ENCODE assay signal across 1 mouse cellular context in the genomic region with DNA sequence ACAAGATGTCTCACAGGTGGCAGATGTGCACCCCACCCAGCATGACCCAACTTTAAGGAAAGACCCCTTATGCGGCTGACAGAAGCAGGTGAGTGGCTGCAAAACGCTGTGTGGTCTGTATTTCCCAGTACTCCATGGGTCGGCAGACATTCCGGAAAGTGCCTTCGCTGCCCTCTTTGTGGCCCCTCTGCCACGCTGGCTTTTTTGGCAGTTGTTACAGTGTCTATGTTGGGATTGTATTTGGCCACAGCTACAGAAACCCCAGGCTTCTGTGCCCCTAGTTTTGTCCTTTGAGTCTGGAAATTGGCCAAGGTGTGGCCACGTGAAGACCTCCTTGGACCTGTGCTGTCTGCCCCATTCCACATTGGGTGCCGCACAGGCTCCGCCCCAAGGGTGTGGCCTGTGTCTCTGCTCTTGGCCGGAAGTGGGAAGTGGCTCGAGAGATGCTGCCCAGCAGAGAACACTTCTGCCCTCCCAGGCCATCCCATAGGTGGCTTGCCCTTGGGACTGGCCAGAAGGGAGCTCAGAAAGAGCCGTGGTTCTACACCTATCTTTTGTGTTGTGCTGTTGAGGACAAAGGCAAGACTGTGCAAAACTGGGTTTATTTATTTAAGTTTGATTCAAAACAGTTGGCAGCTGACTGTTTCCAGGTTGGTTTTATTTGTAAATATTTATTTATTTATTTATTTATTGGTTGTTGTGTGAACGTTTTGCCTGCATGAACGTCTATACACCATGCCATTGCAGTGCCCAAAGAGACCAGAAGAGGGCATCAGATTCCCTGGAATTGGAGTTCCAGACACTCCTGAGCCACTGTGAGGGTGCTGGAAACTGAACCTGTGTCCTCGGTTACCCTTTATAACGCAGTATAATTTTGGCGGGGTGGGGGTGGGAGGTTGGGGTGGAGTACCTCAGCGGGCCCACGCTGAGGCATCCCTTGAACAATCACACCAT.
A peak's percentile ranks its signal among the peaks of the same experiment; 100 is the strongest.
TF ChIP-seq lines count a peak whose summit lies in the region.

No protein-coding gene starts in this region.

TF ChIP-seq in MEL, 35 proteins besides CTCF, POLR2A, EP300 and RAD21:
- TF ChIP-seq SMC3 (IDR thresholded peaks at IDR 0.05; ENCODE audit: low read depth, low read length): peak; percentile 33
- TF ChIP-seq ZKSCAN1 (IDR thresholded peaks at IDR 0.05; ENCODE audit: low read depth, low read length): no peak
